Mouse (Mus musculus): ENCODE measurements around the gene Thap7.

Thap7 gene

DNA sequence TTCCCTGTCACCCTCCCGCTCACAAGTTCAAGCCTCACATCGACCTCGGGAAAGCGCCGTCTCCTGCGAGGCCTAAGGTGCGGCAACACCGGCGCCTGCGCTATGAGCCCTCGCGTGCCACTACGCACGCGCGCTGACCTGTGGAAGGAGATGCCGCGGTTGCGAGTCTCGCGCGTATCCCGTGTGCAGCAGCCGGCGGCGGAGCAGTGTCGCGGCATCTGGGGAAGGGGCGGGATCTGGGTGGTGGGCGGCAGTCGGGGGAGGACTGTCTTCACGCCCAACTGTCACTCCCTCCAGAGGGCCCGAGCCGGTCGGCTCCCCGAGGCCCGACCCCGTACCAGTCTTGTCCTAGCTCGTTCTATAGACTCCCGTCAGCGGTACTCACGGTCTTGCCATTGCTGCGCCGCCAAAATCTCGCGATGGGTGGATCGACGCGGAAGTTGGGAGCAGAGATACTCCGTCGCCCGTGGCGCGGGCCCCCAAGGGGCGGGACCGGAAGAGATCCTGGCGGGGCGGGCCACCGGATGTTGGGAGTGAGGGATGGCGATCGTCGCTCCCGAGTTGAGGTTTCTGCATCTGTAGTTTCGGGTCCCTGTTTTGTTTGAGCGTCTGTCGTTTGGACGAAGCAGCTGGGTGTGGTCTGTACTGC, at the start of gene Thap7:
TSS of gene Thap7 (minus strand) at position 497 of the 649 bp plus-strand sequence.
- WGBS: under 1% methylated on average over 67 of the region's 67 CpGs

DNA sequence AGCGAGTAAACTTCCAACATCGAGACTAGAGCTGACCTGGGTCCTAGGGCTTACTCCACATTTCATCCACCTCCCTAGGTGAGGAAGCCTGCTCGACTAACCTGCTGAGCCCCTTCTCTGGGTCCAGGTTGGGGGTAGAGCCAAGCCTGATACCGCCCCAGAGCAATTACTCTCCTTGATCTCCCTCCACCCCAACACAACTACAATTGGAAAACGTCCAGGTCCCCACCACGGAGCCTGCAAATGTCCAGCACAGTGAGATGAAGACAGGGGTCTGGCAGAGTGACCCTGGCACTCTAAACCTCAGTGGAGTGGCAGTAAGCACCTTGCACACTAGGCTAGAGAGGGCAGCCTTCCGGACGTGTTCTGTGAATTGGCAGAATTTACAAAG, 45.9 kb upstream of the Thap7 start:
- 15% methylated on average over 8 of the region's 8 CpGs for WGBS

DNA sequence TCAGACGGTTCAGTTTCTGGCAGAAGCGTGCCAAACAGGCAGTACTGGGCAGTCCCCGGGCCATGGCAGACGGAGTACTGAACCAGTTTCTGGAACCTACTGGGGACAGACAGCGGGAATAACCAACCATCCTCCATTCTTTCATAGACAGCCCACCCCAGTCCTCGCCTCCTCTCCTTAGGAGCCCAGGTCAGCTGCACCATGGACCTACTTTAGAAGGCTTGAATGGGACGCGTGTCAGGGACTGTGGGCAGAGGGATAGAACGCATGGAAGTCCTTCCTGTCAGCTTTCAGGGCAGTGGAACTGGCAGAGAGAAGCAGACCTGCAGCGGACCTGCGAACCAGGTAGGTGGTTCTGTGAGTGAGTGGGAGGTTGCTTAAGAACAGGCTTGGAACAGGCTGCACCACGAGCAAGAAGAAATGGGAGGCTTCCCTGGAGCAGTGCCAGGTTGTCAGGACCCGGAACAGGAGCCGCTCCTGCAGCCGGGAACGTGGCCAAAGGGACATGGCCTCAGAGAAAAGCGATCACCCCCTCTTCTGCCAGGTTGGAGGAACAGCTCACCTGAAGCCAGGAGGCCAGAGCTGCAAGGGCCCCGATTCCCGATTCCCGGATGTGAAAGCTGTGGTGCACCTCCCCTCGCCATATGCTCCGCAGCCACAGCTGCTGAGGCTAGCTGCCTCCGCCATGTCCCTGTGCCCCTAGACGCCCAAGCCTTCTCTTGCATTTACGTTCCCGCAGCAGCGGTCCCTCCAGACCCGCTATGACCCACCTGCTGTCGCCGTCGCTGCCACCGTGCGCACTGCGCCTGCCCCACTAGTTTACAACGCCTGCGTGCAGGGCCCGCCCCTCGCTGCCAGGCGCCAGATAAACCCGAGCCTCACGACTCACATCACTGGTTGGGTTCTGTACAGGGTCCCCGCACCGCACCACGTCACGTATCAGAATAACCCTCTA, 45.2 kb upstream of the Thap7 start:
- 9% methylated on average over 45 of the region's 45 CpGs for WGBS

DNA sequence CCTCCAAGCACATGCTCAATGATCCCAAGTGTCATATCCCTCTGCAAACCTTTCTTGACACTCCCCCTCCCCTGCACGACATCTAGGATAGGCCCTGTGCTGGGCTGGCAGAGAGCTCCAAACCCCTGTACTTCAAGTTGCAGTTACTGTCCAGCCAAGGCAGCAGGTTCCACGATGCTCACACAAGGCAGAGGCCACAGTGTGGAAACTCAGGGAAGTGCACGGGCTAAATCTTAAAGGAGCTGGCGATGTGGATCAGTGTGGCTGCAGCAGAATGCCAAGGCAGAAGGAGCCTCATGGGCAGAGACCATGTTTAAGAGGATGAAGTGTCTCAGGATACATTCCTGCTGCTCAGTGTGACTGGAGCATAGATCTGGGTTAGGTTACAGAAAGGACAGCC, 35.2 kb upstream of the Thap7 start:
- WGBS: 40% methylated on average over 4 of the region's 4 CpGs

DNA sequence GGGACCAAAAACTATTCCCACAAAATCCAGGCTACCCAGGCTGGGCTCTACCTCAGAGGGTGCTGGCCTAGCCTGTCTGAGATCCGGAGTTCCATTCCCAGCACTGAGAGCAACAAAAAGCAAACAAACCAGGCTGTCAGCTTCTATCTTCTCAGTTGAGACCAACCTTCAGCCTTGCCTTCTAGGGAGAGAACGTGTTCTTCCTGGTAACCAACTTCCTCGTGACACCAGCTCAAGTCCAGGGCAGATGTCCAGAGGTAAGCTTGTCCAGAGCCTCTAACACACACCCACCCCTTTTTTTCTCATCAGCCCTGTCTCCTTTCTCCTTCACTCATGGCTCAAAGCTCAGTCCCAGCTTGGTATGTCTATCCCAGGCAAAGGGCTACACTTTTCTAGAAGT, 33.8 kb upstream of the Thap7 start:
- 57% methylated on average over 3 of the region's 3 CpGs for WGBS

DNA sequence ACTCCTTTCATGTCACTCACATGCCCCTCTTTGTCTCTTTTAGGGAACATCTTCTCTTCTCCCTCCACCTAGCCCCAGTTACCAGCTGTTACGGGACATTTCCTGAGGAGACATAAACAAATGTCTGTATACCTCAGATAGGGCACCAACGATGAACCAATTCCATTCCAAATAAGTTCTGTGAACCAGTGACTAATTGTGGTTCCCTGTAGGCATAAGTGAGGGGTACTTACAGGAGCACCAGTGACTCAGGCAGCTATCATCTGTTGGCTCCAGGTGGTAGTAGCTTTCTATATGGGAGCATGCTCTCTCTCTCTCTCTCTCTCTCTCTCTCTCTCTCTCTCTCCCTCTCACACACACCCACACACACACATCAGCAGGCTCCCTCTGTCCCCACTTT, 33.3 kb upstream of the Thap7 start:
- 41% methylated on average over 2 of the region's 2 CpGs for WGBS

DNA sequence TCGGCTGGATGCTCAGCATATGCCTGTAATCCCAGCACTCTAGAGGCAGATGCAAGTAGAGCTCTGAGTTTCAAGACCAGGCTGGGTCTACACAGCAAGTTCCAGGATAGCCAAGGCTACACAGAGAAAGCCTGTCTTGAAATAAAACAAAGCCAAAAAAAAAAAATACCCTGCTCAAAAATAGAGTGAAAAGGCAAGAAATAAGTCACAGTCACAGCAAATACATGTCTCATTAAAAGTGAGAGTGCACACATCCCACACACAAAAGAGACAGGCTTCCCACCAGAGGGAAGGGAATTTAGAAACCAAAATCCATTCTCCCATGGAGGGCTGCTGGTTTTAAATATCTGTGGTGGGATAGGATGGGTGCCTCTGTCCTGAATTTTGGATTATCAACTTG, 32.6 kb upstream of the Thap7 start:
- WGBS: 8% methylated on average over 1 of the region's 1 CpGs

DNA sequence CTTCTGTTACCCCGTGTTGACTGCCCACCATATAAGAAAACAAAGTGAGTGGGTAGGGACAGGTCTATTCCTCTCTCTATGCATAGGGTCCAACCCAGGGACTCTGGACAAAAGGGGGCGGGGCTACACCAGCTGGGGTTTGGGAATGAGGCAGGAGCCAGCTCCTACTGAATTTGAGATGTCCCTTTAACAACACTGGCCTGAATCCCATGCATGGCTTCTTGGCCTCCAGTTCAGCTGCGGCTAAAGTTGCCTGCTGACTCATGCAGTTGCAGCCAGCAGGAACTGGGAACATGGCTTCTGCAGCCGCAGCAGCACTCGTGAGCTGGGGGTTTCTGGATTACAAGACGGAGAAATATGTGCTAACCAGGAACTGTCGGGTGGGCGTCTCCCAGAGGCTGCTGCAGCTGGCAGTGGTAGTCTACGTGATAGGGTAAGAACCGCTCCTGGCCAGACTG, 30.8 kb upstream of the Thap7 start, which contains the start of gene P2rx6:
TSS of gene P2rx6 (plus strand) at position 135 of the 458 bp plus-strand sequence.
- WGBS: 4% methylated on average over 10 of the region's 10 CpGs

DNA sequence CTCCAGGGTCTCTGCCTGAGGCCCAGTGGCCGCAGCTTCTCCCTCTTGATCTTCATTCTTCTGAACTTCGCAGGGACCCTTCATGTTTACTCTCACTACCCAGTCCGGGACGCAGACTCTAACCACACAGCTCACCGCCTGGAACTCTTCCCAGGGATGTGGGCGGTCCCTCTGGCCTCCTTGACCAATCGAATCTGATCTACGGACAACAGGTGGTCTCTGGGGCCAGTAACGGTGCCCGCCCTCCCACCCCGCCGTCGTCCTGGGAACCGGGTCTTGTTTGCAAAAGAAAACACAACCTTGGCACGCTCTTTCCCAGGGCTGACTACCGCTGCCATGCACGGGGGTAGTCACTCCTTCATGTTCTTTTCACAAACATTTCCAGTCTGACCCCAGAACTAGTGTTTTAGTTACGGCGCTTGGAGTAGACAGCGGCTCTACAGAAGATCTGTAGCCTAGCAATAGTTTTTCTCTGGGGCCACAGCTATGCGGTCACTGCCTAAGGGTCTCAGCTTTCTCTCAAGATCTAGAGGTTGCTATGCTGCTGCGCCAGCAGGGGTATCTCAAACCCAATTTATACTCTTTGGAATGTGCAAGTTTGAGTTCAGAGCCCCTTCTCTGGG, 30.3 kb upstream of the Thap7 start, which contains the start of gene Lrrc74b:
TSS of gene Lrrc74b (minus strand) at position 120 of the 623 bp plus-strand sequence.
- WGBS: 7% methylated on average over 22 of the region's 22 CpGs

DNA sequence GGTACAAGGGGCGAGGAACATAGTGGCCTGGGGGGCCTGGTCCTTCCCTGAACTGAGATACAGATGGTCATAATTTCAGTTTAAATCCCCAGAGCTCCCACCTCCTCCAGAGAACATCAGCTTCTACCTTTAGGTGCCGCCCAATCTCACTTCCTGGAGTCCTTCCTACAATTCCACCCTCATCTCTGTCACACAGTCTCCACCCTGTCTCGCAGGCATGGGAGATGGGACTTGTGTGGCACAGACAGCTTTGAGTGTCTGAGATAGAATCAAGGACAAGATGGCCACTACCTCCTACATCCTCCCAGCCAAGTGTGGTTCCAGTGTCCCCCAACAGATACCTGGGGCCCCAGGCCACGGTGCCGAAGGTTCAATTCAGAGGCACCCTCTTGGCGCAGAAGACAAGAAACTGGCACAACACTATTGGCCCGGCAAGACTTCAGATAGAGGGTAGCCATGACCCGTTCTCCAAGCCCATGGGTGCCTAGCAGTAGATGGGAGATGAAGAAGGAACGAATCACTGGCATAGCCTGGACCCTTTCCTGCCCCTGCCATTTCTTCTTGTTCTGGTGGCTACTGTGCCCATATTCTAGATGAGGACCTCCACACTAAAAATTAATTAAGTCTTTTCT, 28.6 kb upstream of the Thap7 start:
- 73% methylated on average over 9 of the region's 9 CpGs for WGBS

DNA sequence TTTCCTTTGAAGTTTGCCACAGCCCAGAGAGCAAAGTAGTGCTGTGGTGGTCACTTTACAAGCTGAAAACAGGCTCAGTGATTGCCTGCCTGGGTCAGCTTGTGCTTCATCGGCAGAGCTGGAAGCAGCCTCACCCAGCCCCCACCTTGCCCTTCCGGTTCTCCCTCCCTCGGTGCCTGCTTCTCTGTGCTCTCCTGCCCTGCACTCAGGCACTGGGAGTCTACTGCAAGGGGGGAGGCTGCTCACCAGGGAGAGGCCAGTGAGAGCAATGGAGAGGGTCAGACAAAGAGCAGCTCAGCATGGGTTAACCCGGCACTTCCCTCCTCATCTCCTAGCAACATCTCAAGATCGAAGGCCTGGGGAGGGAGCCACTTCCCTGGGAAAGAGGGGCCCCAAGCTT, 27.9 kb upstream of the Thap7 start:
- 7% methylated on average over 5 of the region's 5 CpGs for WGBS

DNA sequence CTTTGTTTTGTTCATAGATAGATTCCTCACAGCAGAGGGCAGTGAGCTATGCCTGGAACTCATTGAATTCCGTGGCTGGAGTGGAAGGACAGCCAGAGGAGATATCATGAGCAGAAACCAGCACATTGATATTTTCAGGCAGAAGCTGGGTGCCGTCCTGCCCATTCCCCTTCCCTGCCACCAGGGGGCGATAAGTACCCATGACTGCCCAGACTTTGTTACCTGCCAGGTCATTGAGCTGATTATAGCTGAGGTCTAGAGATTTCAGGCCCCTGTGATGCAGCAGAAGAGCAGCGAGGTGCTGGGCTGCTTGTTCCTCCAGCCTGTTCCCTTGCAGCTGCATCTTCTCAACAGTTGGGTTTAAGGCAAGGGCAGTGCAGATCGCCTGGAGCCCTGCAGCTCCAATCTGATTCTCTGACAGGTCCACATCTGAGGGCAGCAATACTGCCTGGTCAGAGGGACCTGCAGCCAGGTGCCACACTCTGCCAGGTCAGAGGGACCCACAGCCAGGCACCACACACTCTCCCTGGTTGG, 27.1 kb upstream of the Thap7 start:
- 7% methylated on average over 5 of the region's 5 CpGs for WGBS

DNA sequence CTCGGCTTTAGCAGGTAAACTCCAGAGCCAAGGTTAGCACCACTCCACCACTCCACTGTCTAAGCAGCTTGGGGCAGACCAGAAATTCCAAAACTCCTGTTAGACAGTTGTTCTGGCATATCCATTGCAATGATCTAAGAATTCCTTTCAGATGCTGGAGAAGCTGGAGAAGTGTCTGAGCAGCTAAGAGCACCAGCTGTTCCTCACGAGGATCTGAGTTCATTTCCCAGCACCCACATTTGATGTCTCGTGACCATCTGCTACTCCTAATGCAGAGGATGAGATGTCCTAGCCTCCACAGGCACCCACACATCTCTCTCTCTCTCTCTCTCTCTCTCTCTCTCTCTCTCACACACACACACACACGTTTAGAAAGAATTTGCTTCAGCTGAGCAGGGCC, 26.0 kb upstream of the Thap7 start:
- WGBS: 39% methylated on average over 4 of the region's 4 CpGs

DNA sequence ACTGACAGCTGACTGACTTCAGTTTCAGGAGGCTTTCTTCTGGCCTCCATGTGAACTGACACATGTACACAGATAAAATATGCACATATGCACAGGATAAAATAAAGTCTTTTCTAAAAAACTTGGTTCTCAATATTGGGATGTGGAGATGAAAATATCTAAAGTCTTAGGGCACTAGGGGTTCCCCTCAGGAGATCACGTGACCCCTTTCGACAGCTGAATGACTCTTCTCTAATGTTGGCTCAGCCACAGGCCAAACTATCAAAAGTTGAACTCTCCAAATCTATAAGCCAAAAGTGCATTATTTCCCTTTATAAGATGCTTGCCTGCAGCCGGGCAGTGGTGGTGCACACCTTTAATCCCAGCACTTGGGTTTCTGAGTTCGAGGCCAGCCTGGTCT, 25.2 kb upstream of the Thap7 start:
- WGBS: 86% methylated on average over 4 of the region's 4 CpGs

DNA sequence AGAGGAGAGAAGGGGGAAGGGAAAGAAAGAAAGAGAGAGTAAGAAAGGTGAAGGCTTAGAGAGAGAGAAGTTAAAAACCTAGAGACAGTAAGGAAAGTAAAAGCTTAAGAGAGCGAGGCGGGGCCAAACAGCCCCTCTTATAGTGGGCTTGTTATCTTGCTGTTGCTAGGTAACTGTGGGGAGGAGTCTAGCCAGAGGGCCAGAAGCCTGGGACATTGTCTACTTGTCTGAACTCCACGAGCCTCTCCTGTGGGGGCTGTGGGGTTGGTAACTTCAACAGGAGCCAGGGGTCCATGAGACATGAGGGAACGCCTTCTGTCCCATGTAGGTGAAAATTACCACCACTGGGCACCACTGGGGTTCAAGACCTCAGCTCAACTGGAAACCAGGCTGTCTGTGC, 23.8 kb upstream of the Thap7 start:
- WGBS: 75% methylated on average over 4 of the region's 4 CpGs

DNA sequence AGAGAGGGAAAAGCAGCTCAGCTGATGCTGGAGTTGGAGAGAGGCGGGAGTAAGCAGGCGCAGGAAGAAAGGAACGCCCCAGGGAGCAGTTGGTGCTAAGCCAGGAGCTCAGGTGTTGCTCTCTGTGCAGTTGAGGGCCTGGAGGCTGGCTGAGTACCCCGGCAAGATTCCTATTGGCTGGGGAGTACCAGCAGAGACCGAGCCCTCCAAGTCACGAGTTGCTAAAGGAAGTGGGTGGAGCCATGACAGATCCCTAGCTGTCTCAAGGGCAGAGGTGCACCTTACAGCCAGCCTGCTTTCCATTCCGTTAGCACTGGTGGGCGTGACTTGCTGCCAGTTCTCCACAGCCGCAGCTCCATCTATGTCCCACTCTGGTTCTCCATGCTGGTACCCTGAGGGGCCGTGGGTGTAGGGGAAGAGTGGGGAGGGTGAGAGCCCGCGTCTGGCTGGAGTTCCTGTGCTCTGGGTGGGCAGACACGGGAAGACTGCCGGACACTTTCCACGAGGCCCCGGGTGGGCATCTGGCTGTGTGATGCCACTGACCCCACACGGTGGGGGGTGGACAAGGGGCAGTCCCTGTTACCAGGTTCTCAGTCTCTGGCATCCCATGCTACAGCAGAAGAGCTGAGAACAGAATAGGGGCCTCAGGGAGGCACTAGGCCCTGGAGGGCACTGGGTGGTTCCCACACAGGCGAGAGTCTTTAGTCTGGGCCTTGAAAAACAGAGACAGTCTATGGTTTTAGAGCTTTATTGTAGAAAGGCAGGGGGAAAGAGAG, 23.2 kb upstream of the Thap7 start:
- WGBS: 10% methylated on average over 18 of the region's 18 CpGs

DNA sequence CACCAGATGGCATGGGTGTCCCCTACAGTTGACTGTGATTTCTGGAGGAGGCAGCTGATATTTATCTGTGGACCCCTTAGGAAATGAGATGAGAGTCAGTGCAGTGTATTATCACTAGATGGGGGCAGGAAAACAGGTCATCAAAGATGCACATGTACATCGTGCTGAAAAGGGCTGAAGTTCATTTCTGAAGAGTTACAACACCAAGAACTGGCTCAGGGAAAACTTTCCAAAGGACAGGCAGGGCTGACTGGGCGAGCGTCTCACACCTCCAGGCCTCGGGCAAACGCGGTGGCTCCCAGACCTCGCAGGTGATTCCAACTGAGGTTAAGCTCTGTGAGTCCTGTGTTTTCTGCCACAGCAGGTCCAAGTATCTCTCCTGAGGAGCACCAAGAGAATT, 21.9 kb upstream of the Thap7 start:
- WGBS: 90% methylated on average over 7 of the region's 7 CpGs

DNA sequence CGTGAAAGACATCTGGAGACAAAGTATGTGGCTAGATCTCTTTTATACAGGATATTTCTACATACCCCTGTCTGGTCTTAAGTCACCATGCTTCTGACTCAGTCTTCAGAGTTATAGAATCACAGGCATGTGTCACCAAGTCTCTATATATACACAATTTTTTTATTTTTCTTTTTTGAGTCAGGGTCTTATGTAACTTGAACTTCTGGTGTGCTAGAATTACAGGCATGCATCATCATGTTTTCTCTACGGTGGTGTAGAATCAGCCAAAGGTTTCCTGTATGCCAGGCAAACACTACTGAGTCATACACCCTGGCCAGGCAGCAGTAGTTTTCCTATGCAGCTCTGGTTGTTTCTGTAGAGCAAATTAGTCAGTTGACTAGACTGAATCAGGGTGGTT, 11.7 kb upstream of the Thap7 start:
- 42% methylated on average over 2 of the region's 2 CpGs for WGBS

DNA sequence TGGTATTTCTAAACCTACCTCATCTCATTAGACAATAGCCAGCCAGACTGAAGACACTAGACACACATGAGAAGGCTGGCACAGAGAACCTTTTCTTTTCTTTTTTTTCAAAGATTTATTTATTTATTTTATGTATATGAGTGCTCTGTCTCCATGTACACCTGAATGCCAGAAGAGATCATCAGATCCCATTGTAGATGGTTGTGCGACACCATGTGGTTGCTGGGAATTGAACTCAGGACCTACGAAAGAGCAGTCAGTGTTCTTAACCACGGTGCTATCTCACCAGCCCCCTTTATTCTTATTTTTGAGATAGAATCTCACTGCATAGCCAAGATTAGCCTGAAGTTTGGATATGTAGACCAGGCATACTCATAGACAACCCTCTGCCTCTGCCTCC, 5.6 kb upstream of the Thap7 start:
- WGBS: 89% methylated on average over 3 of the region's 3 CpGs

DNA sequence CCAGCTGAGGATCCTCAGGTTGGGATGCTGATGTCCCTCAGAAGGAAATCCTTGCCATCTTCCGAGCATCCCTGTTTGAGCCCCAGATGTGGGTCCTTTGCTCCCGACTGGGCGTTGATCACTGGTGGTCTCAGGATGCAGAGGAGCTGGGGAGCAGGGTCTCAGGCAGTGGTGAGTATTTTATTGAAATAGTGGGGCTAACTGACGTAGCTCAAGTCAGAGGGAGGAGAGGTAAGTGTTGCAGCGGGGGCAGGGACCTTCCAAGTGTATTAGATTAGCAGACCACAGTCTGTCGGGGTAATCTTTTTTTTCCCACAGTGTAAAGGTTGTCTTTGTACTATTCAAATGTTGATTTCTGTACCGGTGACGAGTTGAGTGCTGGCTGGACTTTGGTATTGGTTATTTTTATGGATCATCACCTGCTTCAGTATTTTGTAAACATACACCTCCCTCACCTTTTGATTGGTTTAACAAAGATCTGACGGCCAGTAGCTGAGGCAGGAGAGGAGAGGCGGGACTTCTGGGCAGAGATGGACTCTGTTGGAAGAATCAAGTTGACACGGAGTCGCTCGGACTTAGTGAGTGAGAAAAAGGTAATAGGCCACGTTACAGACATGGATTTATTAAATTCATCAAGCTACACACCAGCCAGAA, 1.9 kb upstream of the Thap7 start:
- 74% methylated on average over 14 of the region's 14 CpGs for WGBS

Measured in cerebral cortex, adult 2 months (tissue).